ENCODE assay signal across 8 mouse cellular contexts in the genomic region with DNA sequence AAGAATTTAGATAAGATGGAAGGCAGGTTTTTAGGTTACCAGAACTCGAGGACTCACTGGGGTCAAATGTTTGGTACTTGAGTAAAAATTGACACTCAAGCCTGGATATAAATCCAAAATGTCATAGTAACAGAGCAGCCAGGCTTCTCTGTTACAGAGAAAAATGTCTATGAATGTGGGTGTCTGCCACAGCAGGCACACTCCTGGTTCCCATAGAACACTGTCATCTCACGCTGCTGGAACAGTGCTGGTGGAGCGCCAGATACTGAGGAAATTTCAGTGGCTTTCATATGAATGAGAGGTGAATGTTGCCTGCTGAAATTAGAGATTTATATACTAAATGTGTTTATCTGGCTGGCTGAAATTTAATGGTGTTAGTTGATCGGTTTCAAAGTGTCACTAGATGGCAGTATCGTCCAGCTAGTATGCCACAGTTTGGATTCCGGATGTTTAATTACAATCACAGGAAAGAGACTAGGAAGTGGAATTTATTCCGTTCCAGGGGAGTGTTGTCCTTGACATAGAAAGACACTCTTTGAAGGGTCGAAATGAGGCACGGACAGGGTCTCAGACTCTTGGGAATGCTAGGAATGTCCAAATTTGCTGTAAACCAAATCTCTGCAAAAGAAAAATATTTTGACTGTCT.
DNase-seq lines count a peak whose midpoint lies in the region; ATAC-seq and TF ChIP-seq lines count a peak whose summit lies in the region.

No protein-coding gene starts in this region.

- peak; percentile 69 for TF ChIP-seq CTCF in intestine, postnatal 0 days (IDR thresholded peaks at IDR 0.05; ENCODE audit: low read depth)
- TF ChIP-seq CTCF in cerebellum, adult 2 months (IDR thresholded peaks at IDR 0.05; ENCODE audit: borderline replicate concordance, insufficient read depth, low read depth, low read length), result 0 out of 2 replicates have a peak, but pooled peaks have one; percentile 9
- TF ChIP-seq CTCF in heart, postnatal 0 days (IDR thresholded peaks at IDR 0.05; ENCODE audit: low read depth), result peak; percentile 58

- no peak overlapping the region for H3K9ac ChIP-seq in intestine, postnatal 0 days (ENCODE audit: low read depth, low read length)
- H3K9ac ChIP-seq in intestine, embryonic 15.5 days, result no peak overlapping the region
- no peak overlapping the region for H3K9ac ChIP-seq in heart, postnatal 0 days (replicated peaks; ENCODE audit: low read depth, low read length)

- no peaks in the 10 kb centered on the region for H3K27me3 ChIP-seq in intestine, postnatal 0 days (replicated peaks; ENCODE audit: control insufficient read depth, insufficient read depth, low read length)
- H3K27me3 ChIP-seq in intestine, embryonic 15.5 days (replicated peaks), result no peaks in the 10 kb centered on the region
- H3K27me3 ChIP-seq in cerebellum, adult 2 months (ENCODE audit: control insufficient read depth, insufficient read depth, low read length), result no peaks in the 10 kb centered on the region
- H3K27me3 ChIP-seq in heart, postnatal 0 days (ENCODE audit: control insufficient read depth, insufficient read depth, low read length), result no peaks in the 10 kb centered on the region

- H3K4me2 ChIP-seq in intestine, postnatal 0 days (replicated peaks; ENCODE audit: low read depth), result 0 out of 2 replicates have a peak overlapping the region, but pooled peaks have one; percentile 30
- H3K4me2 ChIP-seq in intestine, embryonic 15.5 days (replicated peaks), result no peak overlapping the region
- H3K4me2 ChIP-seq in heart, postnatal 0 days (ENCODE audit: low read depth, low read length), result 0 out of 2 replicates have a peak overlapping the region, but pooled peaks have one; percentile 28

- H3K27ac ChIP-seq in intestine, postnatal 0 days (ENCODE audit: low read depth, low read length), result no peak overlapping the region
- no peak overlapping the region for H3K27ac ChIP-seq in intestine, embryonic 15.5 days
- H3K27ac ChIP-seq in cerebellum, adult 2 months (ENCODE audit: insufficient read depth, low read length), result no peak overlapping the region
- no peak overlapping the region for H3K27ac ChIP-seq in heart, postnatal 0 days (ENCODE audit: low read depth)

- no peak for TF ChIP-seq EP300 in heart, postnatal 0 days (IDR thresholded peaks at IDR 0.05; ENCODE audit: low read depth)

- TF ChIP-seq POLR2A in cerebellum, adult 2 months (IDR thresholded peaks at IDR 0.05; ENCODE audit: borderline replicate concordance, insufficient read depth, low read length), result no peak

- WGBS in intestine, postnatal 0 days, result 37% methylated on average over 9 of the region's 9 CpGs
- WGBS in intestine, embryonic 15.5 days, result 43% methylated on average over 9 of the region's 9 CpGs
- WGBS in cerebellum, adult 2 months, result 31% methylated on average over 9 of the region's 9 CpGs
- 35% methylated on average over 9 of the region's 9 CpGs for WGBS in heart, postnatal 0 days

- no peaks in the 10 kb centered on the region for H3K36me3 ChIP-seq in intestine, postnatal 0 days (ENCODE audit: control insufficient read depth, insufficient read depth)
- no peaks in the 10 kb centered on the region for H3K36me3 ChIP-seq in intestine, embryonic 15.5 days
- H3K36me3 ChIP-seq in heart, postnatal 0 days (replicated peaks; ENCODE audit: control insufficient read depth, insufficient read depth, low read length), result no peaks in the 10 kb centered on the region

- no peaks in the 10 kb centered on the region for H3K4me1 ChIP-seq in intestine, postnatal 0 days (replicated peaks; ENCODE audit: control insufficient read depth, insufficient read depth, low read length)
- no peaks in the 10 kb centered on the region for H3K4me1 ChIP-seq in intestine, embryonic 15.5 days (replicated peaks)
- no peaks in the 10 kb centered on the region for H3K4me1 ChIP-seq in cerebellum, adult 2 months (ENCODE audit: control insufficient read depth, insufficient read depth, low read length)
- H3K4me1 ChIP-seq in heart, postnatal 0 days (ENCODE audit: control insufficient read depth, insufficient read depth), result no peaks in the 10 kb centered on the region

- no peak overlapping the region for H3K4me3 ChIP-seq in intestine, postnatal 0 days (ENCODE audit: low read depth, low read length)
- H3K4me3 ChIP-seq in intestine, embryonic 15.5 days (replicated peaks), result no peak overlapping the region
- no peak overlapping the region for H3K4me3 ChIP-seq in cerebellum, adult 2 months (replicated peaks; ENCODE audit: insufficient read depth, low read depth, low read length)
- H3K4me3 ChIP-seq in heart, postnatal 0 days (ENCODE audit: low read depth, low read length), result no peak overlapping the region

- H3K9me3 ChIP-seq in intestine, postnatal 0 days (ENCODE audit: control insufficient read depth), result peaks cover 6% of the 10 kb centered on the region; the same call in 1 of the 2 replicates
- no peaks in the 10 kb centered on the region for H3K9me3 ChIP-seq in intestine, embryonic 15.5 days
- H3K9me3 ChIP-seq in heart, postnatal 0 days (replicated peaks; ENCODE audit: control insufficient read depth, low read length), result no peaks in the 10 kb centered on the region; the same call in 1 of the 2 replicates

- peak; percentile 8 to 12 for DNase-seq in cerebellum, adult 2 months
- DNase-seq in heart, postnatal 0 days (ENCODE audit: low spot score), result peak; percentile 13
- DNase-seq in left cerebral cortex, adult 11 months (ENCODE audit: low spot score), result peak; percentile 2
- peak; percentile 67 for DNase-seq in retina, postnatal 1 day
- no peak for DNase-seq in adrenal gland, adult 8-10 months

- ATAC-seq in intestine, postnatal 0 days, result no peak
- no peak for ATAC-seq in intestine, embryonic 15.5 days
- ATAC-seq in heart, postnatal 0 days (ENCODE audit: insufficient read depth, low read depth), result no peak; the same call in 1 of the 2 replicates
- no peak for ATAC-seq in activated CD4-positive, CD25-positive, alpha-beta regulatory T cell, adult 4 months

Comparison
In these comparisons a context has a peak if more than half of its experiments do, and no peak if none do; other contexts are left out.
1. CTCF ChIP-seq: peak in every context shown above with its lines; median percentile 69 in intestine, postnatal 0 days; 58 in heart, postnatal 0 days; 9 in cerebellum, adult 2 months.